Mouse (Mus musculus) hematopoietic stem cell, adult 5-6 weeks (primary cell): ENCODE data around the gene Tssk6. TPM values are rescaled to one million over a fixed set of nuclear protein-coding genes. Genes with fewer than 3 reads are reported as not detected.
"Not testable (repeated sequence)": the region's sequence is repeated elsewhere in the genome, so short reads cannot be mapped to it uniquely, and the experiment has no call there.

Experiments used
- ATAC-seq, 2 experiments: fragments of 125-278 bp in 1 of 2; replicated peaks in 1 of 2; 2 replicates each; pipeline ENCODE4 v1.8.0; 2016 to 2017; ENCODE audit warnings: inconsistent platforms in 2 of 2, mild to moderate bottlenecking in 2 of 2, moderate number of reproducible peaks in 2 of 2, low read depth in 1 of 2, moderate TSS enrichment in 1 of 2; ENCODE audit not compliant: low FRiP score in 2 of 2, poor library complexity in 2 of 2, severe bottlenecking in 2 of 2, insufficient read depth in 1 of 2, low TSS enrichment in 1 of 2
- total RNA-seq: library from RNA; stranded (forward); fragments of 172-1452, 232-1000 nt; gene quantifications from 2 replicates; pipeline ENCODE4 v1.2.3, GENCODE M21; 2017

Gene Tssk6
- total RNA-seq, 1 experiment from 2014 or later, result 2.2 TPM

- ATAC-seq, result peak in 1 of 2 experiments; percentile 8; a peak in 1 of 4 replicates
Measured at GRCm38 (mm10) chr8:69937466-69937865, 35.5 kb downstream of the Tssk6 start.

- peak in 1 of 2 experiments; percentile 15; a peak in 1 of 4 replicates for ATAC-seq
Measured at GRCm38 (mm10) chr8:69938245-69938982, 36.4 kb downstream of the Tssk6 start.

DNA sequence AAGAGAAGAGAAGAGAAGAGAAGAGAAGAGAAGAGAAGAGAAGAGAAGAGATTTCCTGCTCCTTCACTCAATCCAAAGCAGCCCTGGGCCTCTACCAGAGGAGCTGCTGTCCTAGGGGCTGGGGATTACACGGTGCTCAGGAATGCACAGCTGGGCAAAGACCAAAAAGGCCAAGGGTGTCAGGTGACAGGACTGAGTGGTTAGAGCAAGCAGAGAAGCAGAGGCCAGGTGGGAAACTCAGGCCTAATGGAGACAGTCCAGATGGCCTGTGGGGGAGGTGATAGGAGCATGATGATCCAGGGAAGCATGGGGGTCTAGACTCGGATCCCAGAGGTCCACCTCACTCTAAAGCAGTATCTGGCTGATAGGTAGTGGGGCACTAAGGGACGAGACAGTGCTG, 37.6 kb downstream of the Tssk6 start:
- ATAC-seq, result no peak

DNA sequence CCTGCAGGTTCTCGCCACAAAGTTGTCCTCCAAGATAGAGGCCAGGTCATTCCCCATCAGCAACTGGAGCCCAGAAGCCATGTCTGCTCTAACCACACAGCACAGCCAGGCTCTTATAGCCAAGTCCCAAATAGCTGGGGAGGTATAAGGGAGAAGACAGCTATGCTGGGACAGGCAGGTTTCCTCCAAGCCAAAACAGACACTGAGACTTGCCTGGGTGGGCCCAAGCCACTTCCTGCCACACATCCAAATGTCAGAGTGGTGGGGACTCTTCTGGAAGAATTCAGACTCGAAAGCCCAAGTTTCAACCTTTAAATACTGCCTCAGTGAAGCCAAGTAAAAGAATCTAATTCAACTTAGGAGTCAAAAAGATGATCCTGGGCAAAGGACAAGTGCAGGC, 38.4 kb downstream of the Tssk6 start:
- ATAC-seq, result no peak

DNA sequence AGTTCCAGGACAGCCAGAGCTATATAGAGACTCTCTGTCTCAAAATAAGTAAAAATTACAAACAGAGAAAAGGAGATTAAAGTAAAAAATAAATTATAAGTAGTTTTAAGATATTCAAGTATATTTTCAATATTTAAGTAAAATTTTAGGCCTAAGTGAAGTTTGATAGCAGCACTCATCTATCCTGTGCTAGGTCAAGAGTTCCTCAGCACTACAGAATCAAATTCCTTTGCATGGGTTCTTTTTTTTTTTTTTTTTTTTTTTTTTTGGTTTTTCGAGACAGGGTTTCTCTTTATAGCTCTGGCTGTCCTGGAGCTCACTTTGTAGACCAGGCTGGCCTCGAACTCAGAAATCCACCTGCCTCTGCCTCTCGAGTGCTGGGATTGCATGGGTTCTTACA, 40.5 kb downstream of the Tssk6 start:
- not testable (repeated sequence) for ATAC-seq

GRCm38 (mm10) chr8:69950300-69950699, 48.3 kb downstream of the Tssk6 start:
- no peak for ATAC-seq

Other genes starting within 250 kb of the Tssk6 start
- 1.2 and 4.8 TPM in 2 replicates for gene Zfp964, start 247.7 kb upstream of the Tssk6 start, total RNA-seq
- gene Zfp869, start 191.5 kb upstream of the Tssk6 start, total RNA-seq, result 42.3 and 47.0 TPM in 2 replicates
- 4.8 and 9.7 TPM in 2 replicates for gene Zfp963, start 152.2 kb upstream of the Tssk6 start, total RNA-seq
- not detected in 2 replicates for gene Gm20422, start 127.3 kb upstream of the Tssk6 start, total RNA-seq
- 13.7 and 19.4 TPM in 2 replicates for gene Atp13a1, start 111.0 kb upstream of the Tssk6 start, total RNA-seq
- gene Zfp866, start 111.0 kb upstream of the Tssk6 start, total RNA-seq, result 24.5 and 31.2 TPM in 2 replicates
- gene Gmip, start 93.5 kb upstream of the Tssk6 start, total RNA-seq, result 29.2 and 32.8 TPM in 2 replicates
- 2.0 and 2.6 TPM in 2 replicates for gene Lpar2, start 79.8 kb upstream of the Tssk6 start, total RNA-seq
- 25.7 and 31.1 TPM in 2 replicates for gene Pbx4, start 69.7 kb upstream of the Tssk6 start, total RNA-seq
- 0.25 TPM in 1 of 2 replicates, not detected in the other for gene Cilp2, start 14.5 kb upstream of the Tssk6 start, total RNA-seq
- 90.0 and 103 TPM in 2 replicates for gene Ndufa13, start 374 bp downstream of the Tssk6 start, total RNA-seq
- gene Yjefn3, start 528 bp downstream of the Tssk6 start, total RNA-seq, result not detected in 2 replicates
- 37.5 and 63.5 TPM in 2 replicates for gene Gatad2a, start 94.2 kb downstream of the Tssk6 start, total RNA-seq
- 35.5 and 45.4 TPM in 2 replicates for gene Mau2, start 140.6 kb downstream of the Tssk6 start, total RNA-seq
- 28.4 and 37.7 TPM in 2 replicates for gene Sugp1, start 140.6 kb downstream of the Tssk6 start, total RNA-seq
- 0.63 TPM in 1 of 2 replicates, not detected in the other for gene Tm6sf2, start 170.7 kb downstream of the Tssk6 start, total RNA-seq
- gene Hapln4, start 181.3 kb downstream of the Tssk6 start, total RNA-seq, result 0.31 TPM in 1 of 2 replicates, not detected in the other
- not detected in 2 replicates for gene Ncan, start 218.7 kb downstream of the Tssk6 start, total RNA-seq
- gene Nr2c2ap, start 229.1 kb downstream of the Tssk6 start, total RNA-seq, result 11.4 and 13.9 TPM in 2 replicates
- gene Rfxank, start 237.0 kb downstream of the Tssk6 start, total RNA-seq, result 6.8 and 22.8 TPM in 2 replicates
- 39.0 and 43.0 TPM in 2 replicates for gene Borcs8, start 237.3 kb downstream of the Tssk6 start, total RNA-seq
- gene Mef2b, start 237.5 kb downstream of the Tssk6 start, total RNA-seq, result 0.25 TPM in 1 of 2 replicates, not detected in the other